Mouse (Mus musculus) lung, adult 2 months (tissue): ENCODE data around the gene Gm20388.

ENCODE experiments used
- CTCF ChIP-seq: fragments of 200-500 bp; IDR thresholded peaks from 2 replicates; pipeline ENCODE4 v1.5.1; 2011; ENCODE audit warnings: mild to moderate bottlenecking, low read length, control low read depth; ENCODE audit not compliant: insufficient read depth
- POLR2A ChIP-seq: fragments of 200-500 bp; IDR thresholded peaks from 2 replicates; pipeline ENCODE4 v1.6.1; 2011; ENCODE audit warnings: low read depth, mild to moderate bottlenecking, control low read depth, low read length, borderline replicate concordance; ENCODE audit errors: extremely low read depth

DNA sequence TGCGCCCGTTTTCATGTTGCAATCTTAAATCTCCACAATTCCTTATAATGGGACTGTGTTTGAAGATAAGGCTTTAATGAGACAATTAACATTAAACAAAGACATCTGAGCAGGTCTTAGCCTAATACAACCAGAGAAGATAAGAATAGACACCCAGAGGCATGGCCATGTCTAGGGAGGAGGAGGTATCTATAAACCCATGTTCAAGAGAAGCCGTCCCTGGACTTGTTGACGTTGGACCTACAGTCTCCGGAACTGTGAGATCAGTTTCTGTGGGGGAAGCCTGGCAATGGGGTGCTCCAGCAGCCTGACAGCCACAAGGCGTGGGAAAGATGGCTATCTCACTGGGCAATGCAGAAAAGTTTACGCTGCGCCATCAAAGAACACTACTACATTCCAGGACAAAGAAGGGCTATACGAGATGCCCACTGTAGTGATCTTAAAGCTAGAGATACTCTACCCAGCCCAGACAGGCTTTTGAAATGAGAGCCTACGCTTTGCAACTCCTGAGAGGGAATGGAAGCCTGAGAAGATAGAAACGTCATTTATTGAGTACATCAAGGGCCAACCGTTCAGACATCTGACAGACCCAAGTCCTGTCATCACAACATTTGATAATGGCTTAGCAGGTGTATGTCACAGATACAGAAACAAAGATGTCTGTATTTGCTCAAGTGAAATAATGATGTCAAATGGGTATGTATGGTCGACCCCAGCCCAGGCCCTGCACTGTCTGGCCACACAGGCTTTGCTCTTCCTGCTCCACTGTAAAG lies 4079.8 kb downstream of the Gm20388 start:
- TF ChIP-seq CTCF: no peak
- TF ChIP-seq POLR2A: no peak
